Mouse (Mus musculus) cerebellum, adult 2 months (tissue): ENCODE results near the gene Ugt1a2.

ENCODE experiments used
- CTCF ChIP-seq: fragments of 200-500 bp; IDR thresholded peaks from 2 replicates; pipeline ENCODE4 v1.5.1; 2011; ENCODE audit warnings: low read depth, mild to moderate bottlenecking, control low read depth, low read length, moderate library complexity, borderline replicate concordance; ENCODE audit not compliant: insufficient read depth
- POLR2A ChIP-seq: fragments of 200-500 bp; IDR thresholded peaks from 2 replicates; pipeline ENCODE4 v1.6.1; 2011; ENCODE audit warnings: low read length, control low read depth, borderline replicate concordance; ENCODE audit not compliant: insufficient read depth

DNA sequence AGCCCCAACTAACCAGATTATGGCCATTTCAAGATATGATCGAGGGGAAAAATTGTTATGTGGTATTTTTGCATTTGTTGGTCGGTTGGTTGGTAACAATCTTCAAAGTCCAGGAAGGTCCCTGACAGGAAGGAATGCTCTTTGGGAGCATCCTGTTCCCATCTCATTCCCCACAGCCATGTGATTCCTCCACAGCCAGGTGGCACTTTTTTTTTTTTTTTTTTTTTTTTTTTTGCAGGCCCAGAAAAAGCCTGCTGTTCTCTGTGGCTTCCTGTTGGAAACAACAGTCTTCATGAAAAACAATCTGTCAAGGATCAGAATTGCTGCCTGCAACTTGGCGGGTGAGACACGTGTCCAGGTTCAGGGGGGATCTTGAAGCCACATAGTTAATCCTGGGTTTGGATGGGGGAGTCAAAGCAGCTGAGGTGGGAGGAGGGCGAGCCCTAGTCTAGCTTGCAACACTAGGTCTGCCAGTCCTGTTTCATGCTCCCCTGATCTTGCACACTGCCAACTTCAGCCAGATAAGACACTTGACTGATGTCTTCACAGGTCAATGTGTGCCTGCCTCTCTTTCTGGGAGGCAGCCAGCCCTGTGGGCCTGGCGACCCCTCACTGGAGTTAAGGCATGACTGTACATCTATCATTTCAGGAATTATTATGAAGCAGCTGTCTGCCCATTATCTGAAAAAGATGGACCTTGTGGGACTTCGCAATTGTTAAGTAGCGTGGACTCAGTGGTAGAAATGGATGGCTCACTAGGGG lies 58.7 kb downstream of the Ugt1a2 start:
- TF ChIP-seq POLR2A (no peak), CTCF (no peak)
